Mouse (Mus musculus) heart, embryonic 14.5 days (tissue): ENCODE data around the gene Angpt4. TPM values are rescaled to one million over a fixed set of nuclear protein-coding genes. Genes with fewer than 3 reads are reported as not detected.

Experiments
- ATAC-seq: fragments of 200-750 bp; cut with Nextera tagmentation; 2 replicates; pipeline ENCODE4 v1.8.0; 2017; ENCODE audit warnings: low read depth, moderate TSS enrichment; ENCODE audit not compliant: insufficient number of reproducible peaks, insufficient read depth, low FRiP score
- H3K27ac ChIP-seq, 2 experiments: fragments of 200-500 bp in 1 of 2; fragments of 300-500 bp in 1 of 2; sonication (generic) in 1 of 2; replicated peaks in 1 of 2; 2 replicates each; pipeline ENCODE4 v1.5.1; 2012 to 2014; ENCODE audit warnings: low read depth in 2 of 2, low read length in 2 of 2, control low read depth in 1 of 2, mild to moderate bottlenecking in 1 of 2, mixed read lengths in 1 of 2; ENCODE audit not compliant: control insufficient read depth in 1 of 2, insufficient read depth in 1 of 2
- H3K27me3 ChIP-seq: fragments of 300-500 bp; sonication (generic); 2 replicates; pipeline ENCODE4 v1.6.1; 2014; ENCODE audit warnings: mild to moderate bottlenecking, low read length, control low read depth; ENCODE audit not compliant: control insufficient read depth, insufficient read depth
- H3K36me3 ChIP-seq: fragments of 300-500 bp; sonication (generic); 2 replicates; pipeline ENCODE4 v1.6.1; 2014; ENCODE audit warnings: mild to moderate bottlenecking, control low read depth, low read length, mixed read lengths; ENCODE audit not compliant: control insufficient read depth, insufficient read depth
- H3K4me1 ChIP-seq, 2 experiments: fragments of 200-500 bp in 1 of 2; fragments of 300-500 bp in 1 of 2; sonication (generic) in 1 of 2; 2 replicates each; pipeline ENCODE4 v1.6.1; 2012 to 2014; ENCODE audit warnings: low read length in 2 of 2, control low read depth in 1 of 2, mixed read lengths in 1 of 2; ENCODE audit not compliant: control insufficient read depth in 2 of 2, insufficient read depth in 2 of 2
- H3K4me2 ChIP-seq: fragments of 300-500 bp; sonication (generic); 2 replicates; pipeline ENCODE4 v1.6.1; 2014; ENCODE audit warnings: mild to moderate bottlenecking, low read length
- H3K4me3 ChIP-seq, 2 experiments: fragments of 200-500 bp in 1 of 2; fragments of 300-500 bp in 1 of 2; sonication (generic) in 1 of 2; 2 replicates each; pipeline ENCODE4 v1.5.1; 2012 to 2014; ENCODE audit warnings: low read length in 2 of 2, mild to moderate bottlenecking in 2 of 2, control low read depth in 1 of 2, low read depth in 1 of 2, moderate library complexity in 1 of 2; ENCODE audit not compliant: control insufficient read depth in 1 of 2, insufficient read depth in 1 of 2
- H3K9ac ChIP-seq: fragments of 300-500 bp; sonication (generic); 2 replicates; pipeline ENCODE4 v1.6.1; 2014; ENCODE audit warnings: mild to moderate bottlenecking, low read length
- H3K9me3 ChIP-seq: fragments of 300-500 bp; sonication (generic); 2 replicates; pipeline ENCODE4 v1.6.1; 2016; ENCODE audit warnings: low read length, control low read depth; ENCODE audit not compliant: control insufficient read depth
- WGBS: fragments of 180-500 bp; shearing (Covaris S2); extraction: QIAGEN DNeasy Blood & Tissue Kit; methylation state at CpG from one replicate; pipeline ENCODE4 v1.1.7; 2014; 5-methylcytosine and 5-hydroxymethylcytosine counted together
- polyA plus RNA-seq: library from polyadenylated mRNA; unstranded; fragments of >200 nt; fragmentation: Nextera tagmentation; extraction: Ambion mirVana; gene quantifications from 2 replicates; pipeline ENCODE4 v1.2.1, GENCODE M21; 2014

Gene Angpt4
- polyA plus RNA-seq, 1 experiment from 2014 or later, result 0.32 TPM

DNA sequence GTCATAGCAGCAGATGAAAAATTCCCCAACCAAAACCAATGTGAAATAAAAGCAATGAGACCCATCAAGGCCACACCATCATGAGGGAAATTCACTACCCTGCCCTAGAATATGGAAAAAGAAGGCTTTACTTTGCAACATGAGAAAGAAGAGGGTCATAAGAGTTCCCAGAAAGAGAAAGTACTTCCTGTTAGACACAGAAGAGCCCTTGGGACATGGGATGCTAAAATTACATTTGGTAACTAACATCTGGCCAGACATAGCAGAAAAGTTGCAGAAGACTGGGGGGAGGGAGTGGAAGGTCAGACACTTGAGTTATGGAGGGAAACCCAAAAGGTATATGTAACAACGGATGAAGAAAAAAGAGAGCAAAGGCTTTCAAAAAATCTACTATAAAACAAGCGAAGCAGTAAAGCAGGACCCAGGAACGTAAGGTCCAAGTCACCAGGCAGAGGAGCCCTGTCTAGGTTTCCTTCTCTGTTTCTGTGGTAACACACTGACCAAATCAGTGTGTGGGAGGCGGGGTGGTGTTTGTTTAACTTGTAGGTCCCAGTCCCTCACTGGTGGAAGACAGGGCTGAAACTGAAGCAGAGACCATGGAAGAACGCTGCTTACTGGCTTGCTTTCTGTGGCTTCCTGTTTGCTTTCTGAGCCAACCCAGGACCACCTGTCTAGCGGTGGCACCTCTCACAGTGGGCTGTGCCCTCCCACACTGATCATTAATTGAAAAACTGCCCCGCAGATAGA, 74.6 kb downstream of the Angpt4 start:
- Histone ChIP-seq H3K36me3 (no peaks in the 10 kb centered on the region), H3K27me3 (peaks cover 7% of the 10 kb centered on the region; the same call in 1 of the 2 replicates), H3K4me3 (no peak overlapping the region), H3K9me3 (no peaks in the 10 kb centered on the region), H3K9ac (no peak overlapping the region), H3K4me2 (no peak overlapping the region), H3K4me1 (no peaks in the 10 kb centered on the region; a peak in 1 of 4 replicates), H3K27ac (no peak overlapping the region)
- ATAC-seq, result no peak
- WGBS, result 52% methylated on average over 7 of the region's 7 CpGs

DNA sequence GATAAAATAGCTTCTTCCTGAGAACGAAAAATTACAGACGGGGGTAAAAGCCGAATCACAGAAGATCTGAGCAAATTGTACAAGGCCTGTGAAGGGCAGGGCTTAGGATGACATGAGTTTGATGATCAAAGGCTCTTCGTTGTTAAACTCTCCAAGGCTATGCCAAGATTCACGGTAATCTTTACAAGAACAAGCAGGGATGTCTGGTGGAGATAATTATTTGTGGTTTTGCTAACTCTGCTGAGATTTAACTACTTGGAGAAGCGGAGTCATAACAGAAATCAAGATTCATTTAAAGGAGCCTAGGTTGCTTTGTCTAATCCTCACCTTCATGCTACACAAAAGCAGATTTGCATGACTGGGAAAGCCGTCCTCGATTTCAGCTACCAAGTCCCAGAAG, 75.9 kb downstream of the Angpt4 start:
- no peak overlapping the region for H3K4me3 ChIP-seq
- H3K9ac ChIP-seq, result no peak overlapping the region
- no peaks in the 10 kb centered on the region for H3K9me3 ChIP-seq
- peaks cover 15% of the 10 kb centered on the region for H3K27me3 ChIP-seq
- no peaks in the 10 kb centered on the region for H3K36me3 ChIP-seq
- ATAC-seq, result no peak
- 70% methylated on average over 8 of the region's 8 CpGs for whole genome bisulfite sequencing
- H3K4me1 ChIP-seq, result no peaks in the 10 kb centered on the region
- H3K27ac ChIP-seq, result no peak overlapping the region
- no peak overlapping the region for H3K4me2 ChIP-seq

DNA sequence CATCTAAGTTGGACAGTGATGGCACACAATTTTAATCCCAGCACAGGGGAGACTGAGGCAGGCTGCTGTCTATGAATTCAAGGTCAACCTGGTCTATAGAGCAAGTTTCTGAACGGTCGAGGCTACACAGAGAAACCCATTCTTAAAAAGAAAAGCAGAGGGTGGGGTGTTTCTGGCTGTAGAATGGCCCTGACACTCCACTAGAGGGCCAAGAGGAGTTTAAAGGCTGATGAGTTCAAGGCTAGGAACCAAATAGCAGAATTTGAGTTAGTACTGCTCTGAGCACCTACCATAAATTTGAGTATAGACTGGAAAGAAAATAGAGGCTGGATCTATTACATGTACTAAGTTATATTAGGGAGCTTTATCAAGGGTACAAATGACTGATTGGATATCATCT, 78.0 kb downstream of the Angpt4 start:
- Histone ChIP-seq H3K4me3 (no peak overlapping the region), H3K9ac (no peak overlapping the region), H3K9me3 (no peaks in the 10 kb centered on the region), H3K27ac (no peak overlapping the region), H3K4me1 (no peaks in the 10 kb centered on the region), H3K36me3 (no peaks in the 10 kb centered on the region), H3K27me3 (peaks cover 30% of the 10 kb centered on the region), H3K4me2 (no peak overlapping the region)
- ATAC-seq, result no peak
- 46% methylated on average over 2 of the region's 2 CpGs for WGBS

DNA sequence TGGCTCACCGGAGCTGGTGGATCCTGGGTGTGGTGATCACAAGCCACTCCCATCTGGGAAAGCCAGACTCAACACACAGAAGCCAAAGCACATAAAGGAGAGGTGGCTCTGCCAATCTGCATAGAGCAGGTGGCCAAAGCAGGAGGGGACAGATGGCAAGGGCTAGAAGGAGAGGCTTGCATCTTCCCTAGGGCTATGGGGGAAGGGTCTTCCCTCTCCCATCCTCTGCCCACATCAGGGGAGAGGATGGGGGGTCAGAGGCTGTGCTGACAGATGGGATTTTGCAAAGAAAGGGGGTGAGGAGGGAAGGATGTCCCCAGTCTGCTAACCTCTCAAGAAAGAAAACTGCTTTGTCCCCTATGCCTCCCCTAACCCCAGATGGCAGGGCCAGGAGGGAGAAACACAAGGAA, 80.0 kb downstream of the Angpt4 start:
- 0 out of 2 replicates have a peak, but pooled peaks have one; percentile 24 for ATAC-seq
- H3K27me3 ChIP-seq, result peaks cover 42% of the 10 kb centered on the region

DNA sequence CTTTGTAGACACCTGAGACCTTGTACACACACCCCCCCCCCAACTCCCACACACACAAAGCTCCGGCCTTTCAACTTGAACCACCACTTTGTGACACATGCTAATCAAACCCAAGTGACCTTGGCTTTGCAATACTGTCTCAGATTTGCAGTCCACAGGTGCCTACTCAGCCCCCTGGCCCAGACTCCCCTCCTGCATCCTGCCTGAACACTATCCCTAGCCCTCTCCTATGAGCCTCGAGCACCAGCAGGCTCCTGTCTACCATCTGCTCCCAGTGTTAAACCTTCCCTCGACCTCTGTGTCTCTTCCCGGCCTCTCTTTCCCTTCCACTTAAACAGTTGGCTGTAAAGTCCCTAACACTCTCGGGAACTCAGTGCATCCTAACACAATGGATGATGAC, 80.4 kb downstream of the Angpt4 start:
- Histone ChIP-seq H3K4me3 (no peak overlapping the region), H3K9ac (no peak overlapping the region), H3K4me1 (peaks cover 0 to 3% of the 10 kb centered on the region in 2 experiments; a peak in 2 of 4 replicates), H3K27ac (no peak overlapping the region), H3K27me3 (peaks cover 46% of the 10 kb centered on the region), H3K36me3 (no peaks in the 10 kb centered on the region), H3K4me2 (no peak overlapping the region), H3K9me3 (no peaks in the 10 kb centered on the region)
- ATAC-seq, result no peak
- WGBS, result 31% methylated on average over 5 of the region's 5 CpGs

More for the DNA sequence above, 80.0 kb downstream of the Angpt4 start:
- Histone ChIP-seq H3K4me2 (no peak overlapping the region), H3K27ac (no peak overlapping the region), H3K36me3 (no peaks in the 10 kb centered on the region), H3K9me3 (no peaks in the 10 kb centered on the region), H3K9ac (no peak overlapping the region), H3K4me3 (no peak overlapping the region), H3K4me1 (peaks cover 0 to 2% of the 10 kb centered on the region in 2 experiments; a peak in 1 of 4 replicates)
- 35% methylated on average over 1 of the region's 1 CpGs for WGBS

DNA sequence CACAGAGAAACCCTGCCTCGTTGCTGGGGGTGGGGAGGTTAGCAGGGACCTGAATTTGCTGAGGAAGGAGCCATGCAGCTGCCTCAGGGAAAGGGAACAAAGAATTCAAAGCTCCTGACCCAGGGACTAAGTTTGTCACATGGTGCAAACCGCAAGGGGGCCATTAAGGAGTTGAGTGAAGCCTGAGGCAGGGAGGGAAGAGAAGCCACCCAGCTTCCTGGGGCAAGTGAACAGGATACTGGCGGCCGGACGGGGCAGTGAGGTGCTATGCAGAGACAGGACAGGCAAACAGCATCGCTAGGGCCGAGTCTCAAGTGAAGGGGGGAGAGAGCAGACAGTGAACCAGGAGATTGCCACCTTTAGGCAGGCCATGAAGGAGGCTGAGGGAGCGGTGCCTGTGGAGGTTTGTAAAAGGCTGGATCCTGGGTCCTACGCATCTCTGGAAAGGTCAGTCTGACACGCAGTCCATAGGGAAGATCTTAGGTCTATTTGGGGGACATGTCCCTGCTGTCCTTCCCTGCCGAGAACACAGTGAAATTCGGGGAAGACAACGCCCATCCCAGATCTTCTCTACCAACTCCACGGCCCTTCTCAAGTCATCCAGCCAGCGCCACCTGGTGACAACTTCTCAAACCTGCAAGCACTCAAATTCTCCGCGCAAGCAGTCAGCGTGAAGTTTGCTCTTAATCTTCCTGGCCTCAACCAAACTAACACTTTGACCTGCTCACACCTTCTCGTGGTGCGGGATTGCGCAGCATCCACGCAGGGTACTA, 83.5 kb downstream of the Angpt4 start:
- Histone ChIP-seq H3K9me3 (no peaks in the 10 kb centered on the region), H3K27me3 (peaks cover 66% of the 10 kb centered on the region), H3K4me3 (0 out of 4 replicates have a peak overlapping the region, but pooled peaks of 1 of the 2 experiments have one; percentile 14), H3K4me1 (peaks cover under 1 to 6% of the 10 kb centered on the region in 2 experiments; a peak in 2 of 4 replicates), H3K36me3 (no peaks in the 10 kb centered on the region), H3K27ac (no peak overlapping the region), H3K4me2 (peak overlapping the region; percentile 56), H3K9ac (no peak overlapping the region)
- WGBS, result 7% methylated on average over 22 of the region's 22 CpGs
- ATAC-seq, result no peak
